Mouse (Mus musculus): ENCODE data around the gene 5730409E04Rik.
A peak's percentile ranks its signal among the peaks of the same experiment; 100 is the strongest.

Gene 5730409E04Rik

DNA sequence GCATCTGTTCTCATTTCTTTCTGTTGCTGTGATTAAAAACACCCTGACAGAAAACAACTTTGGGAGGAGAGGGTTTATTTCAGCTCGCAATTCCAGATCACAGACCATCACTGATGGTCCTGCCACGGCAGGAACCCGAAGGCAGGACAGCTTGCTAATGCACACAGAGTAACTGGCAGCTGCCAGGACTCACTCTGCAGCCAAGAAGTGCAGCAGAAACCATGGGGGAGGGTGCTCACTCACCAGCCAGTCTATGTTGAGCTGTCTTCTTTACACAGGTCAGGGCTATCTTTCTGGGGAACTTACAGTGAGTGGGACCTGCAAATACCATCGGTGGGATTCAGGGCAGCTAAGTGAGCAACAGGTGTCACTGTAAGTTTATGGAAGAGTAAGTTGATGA is 27.8 kb downstream of the 5730409E04Rik start:
- DNase-seq: no peak

DNA sequence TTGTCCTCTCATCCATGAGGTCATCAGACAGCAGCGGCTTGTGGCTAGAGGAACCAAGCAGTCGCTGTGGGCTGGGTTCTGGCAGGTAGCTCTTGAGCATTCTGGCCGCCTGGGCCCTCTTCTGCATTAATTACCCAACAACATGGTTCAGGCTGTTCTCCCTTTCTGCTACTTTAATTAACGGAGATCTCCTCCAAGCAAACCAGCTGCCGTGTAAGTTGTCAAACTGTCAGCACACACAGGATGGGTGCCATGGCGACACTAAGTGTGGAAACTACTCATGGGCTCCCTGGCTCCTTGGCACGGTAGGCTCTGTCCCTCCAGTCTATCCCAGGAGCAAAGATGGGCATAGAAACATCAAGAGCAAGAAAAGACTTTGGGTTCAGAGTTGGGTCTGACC is 29.7 kb downstream of the 5730409E04Rik start:
- no peak for DNase-seq

DNA sequence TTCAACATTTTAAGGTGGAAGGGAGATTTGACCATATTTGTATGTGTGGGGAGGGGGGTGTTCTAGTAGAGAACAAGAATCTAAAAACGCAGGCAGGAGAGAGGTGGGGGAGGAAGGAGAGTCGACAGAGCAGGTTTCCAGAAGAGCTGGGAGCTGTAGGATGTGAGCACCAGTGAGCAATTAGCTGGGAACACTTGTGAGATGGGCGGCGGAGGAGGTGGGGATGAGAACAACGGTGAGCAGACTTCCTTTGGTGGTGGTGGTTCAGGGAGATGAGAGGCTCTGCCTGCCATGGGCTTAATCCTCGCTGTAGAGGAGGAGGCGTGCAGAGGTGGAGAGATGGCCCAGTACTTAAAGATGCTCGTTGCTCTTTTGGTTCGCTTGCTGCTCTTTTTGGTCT is 32.3 kb downstream of the 5730409E04Rik start:
- no peak for DNase-seq

DNA sequence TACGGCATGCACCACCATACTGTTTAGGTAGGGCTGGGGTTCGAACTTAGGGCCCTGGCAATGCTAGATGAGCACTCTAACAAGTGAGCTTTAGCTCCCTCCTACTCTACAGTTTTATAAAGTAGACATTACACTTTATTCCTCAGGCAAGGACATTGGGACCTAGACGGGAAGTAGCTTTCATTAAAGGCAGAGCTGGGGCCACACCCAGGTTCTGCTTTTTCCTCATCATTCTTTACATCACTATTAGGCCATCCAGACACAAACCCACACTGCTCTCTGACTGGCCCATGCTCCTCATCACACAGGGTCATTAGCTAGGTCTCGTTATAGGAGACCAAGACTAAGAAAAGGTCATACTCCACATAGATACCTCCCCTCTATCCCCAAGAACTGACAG is 34.2 kb downstream of the 5730409E04Rik start:
- no peak for DNase-seq

DNA sequence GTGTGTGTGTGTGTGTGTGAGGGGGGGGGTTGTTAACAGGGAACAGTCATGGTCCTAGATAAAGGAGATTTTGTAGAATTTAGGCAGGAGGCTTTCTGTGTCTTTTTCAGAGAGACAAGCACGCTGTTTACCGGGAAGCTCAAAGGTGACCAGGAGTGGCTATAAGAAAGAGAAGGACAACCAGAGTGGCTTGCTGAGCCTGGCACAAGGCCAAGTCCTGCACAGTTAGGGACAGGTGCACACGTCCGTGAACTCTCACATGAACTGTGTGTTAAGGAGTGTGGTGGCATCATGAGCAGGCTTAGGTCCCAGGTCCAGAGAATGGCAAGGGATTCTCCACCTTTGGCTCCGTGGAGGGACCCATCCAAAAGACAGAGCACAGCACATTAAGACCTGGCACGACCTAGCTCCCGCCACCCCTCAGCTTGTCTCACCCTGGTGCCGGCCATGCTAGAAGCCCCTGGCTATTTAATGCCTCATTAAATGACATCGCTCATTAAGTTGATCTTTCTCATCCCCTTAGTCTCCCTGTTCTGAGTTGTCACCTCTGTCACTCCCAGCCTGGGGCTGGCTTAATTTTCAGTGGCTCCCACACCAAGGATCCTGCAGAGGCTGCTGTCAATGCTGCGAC is 34.8 kb downstream of the 5730409E04Rik start:
- DNase-seq: no peak

DNA sequence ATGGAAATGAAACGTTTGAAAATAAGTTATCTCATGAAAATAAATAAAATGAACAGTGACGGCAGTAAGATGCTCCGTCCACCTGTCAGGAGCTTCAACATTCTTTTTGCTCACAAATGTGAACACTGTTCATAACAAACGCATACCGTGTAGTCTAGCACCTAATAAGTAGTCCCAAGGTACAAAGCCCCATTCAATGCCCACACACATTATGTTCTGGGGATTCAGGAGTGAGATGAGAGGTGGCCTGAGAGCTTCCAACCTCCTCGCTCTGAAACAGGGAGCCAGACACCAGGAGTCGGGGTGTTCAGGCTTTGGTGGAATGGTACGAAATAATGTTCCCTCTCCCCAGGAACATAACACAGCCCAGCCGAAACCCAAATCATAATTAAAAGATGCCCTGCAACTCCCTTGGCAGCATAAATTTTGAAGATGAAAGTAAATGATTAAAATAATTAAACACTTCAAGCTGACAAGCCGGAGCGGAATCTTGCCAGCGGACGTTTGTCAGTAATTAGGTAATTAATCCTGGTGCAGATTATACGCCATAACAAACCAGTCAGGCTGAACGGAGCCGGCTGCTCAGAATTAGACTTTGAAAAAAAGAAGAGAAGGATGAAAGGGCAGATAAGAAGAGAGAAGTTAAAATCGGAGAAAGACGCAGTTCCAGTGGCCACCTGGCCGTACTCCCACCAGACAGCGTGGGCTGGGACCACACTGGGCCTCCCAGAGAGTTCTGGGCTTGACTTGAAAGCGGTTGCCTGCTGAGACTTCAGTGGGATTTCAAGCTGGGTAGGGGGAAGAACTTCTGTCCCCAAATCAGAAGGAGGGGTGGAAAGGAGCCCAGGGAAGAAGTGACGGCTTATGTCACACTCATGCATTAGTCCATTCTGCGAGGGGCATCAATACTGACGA is 38.6 kb downstream of the 5730409E04Rik start:
- DNase-seq: no peak

DNA sequence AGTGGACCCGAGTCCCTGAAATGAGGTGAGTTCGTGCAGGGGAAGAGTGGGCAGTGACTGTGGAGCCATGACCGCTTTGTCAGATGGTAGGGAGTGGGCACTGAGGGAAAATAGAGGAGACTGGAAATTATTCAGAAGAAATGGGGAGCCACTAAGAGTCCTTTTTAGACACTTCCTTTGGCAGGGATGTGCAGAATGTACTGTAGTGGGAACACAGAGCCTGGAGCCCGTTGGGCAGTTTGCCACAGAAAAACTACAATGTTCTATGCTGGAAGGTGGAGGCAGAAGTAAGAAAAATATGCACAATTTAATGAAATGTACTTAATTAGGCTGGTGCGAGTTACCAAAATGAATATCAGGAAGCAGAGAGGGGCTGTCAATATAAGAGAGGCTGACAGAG is 43.5 kb downstream of the 5730409E04Rik start:
- DNase-seq: no peak

DNA sequence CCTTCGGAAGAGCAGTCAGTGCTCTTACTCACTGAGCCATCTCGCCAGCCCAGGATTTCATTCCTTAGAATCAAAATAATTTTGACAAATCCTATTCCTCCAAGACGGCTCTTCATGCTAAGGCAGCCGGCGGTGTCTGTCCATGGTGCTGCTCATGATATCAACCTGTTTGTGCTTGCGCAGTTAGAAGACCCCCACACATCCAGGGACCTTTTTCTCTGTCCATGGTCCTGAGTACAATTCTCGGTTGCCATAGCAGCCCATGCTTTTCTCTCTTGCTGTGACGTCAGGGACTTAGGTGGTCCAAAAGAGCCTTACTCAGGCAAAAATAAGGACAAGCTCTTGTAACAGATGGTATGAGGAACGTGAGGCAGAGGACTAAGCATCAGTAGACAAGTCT is 45.7 kb downstream of the 5730409E04Rik start:
- no peak for DNase-seq

DNA sequence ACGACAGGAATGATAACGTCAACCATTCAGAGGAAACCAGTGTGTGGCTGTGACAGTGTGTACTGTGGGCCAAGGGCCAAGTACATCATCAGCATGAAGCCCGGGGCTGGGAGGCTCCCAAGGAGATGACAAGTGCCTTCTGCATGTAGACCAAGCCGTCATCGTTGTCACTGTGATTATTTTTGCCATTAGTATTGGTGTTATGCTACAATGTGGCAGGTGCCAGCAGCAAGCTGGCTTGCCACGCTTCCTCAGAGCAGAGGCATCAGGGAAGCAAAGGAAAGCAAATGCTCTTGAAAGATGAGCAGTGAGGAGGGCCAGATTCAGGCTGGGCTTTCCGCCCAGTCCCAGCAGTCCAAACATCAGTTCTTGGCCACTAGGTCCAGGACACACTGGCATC is 51.6 kb downstream of the 5730409E04Rik start:
- DNase-seq: peak; percentile 78
